21 mouse cellular contexts compared by ENCODE assay signal in genomic region chr11:51453742-51454141, GRCm38 (mm10).
"Had no signal": no experiment of that assay in that cellular context is flagged by ENCODE, and none has a peak within 500 bp of the region (broad histone marks: within the 10 kb centered on the region; RNA-seq: fewer than 3 reads in every experiment).

No protein-coding gene starts in this region.

- H3K4me1 ChIP-seq: liver, embryonic 12.5 days; liver, embryonic 15.5 days had no signal

- H3K9ac ChIP-seq: limb, embryonic 13.5 days; liver, embryonic 12.5 days; liver, embryonic 15.5 days; lung, embryonic 15.5 days; midbrain, embryonic 15.5 days; stomach, embryonic 15.5 days had no signal

- H3K27me3 ChIP-seq: limb, embryonic 13.5 days; lung, embryonic 15.5 days; megakaryocyte, embryonic 14.5 days; midbrain, embryonic 15.5 days; stomach, embryonic 15.5 days had no signal

- ATAC-seq: liver, embryonic 12.5 days; midbrain, embryonic 15.5 days had no signal

- DNase-seq: kidney, adult 9 months; kidney, postnatal 14 days; kidney, postnatal 4 days; layer of hippocampus, adult 9-11 months; liver; lung, adult 18-20 months; lung, postnatal 10 days; lung, postnatal 36 days; right cerebral cortex, postnatal 14 days; right cerebral cortex, postnatal 4 days; thymus, postnatal 25 days had no signal

- H3K9me3 ChIP-seq: limb, embryonic 10.5 days; limb, embryonic 13.5 days; liver, embryonic 12.5 days; liver, embryonic 15.5 days; lung, embryonic 15.5 days; megakaryocyte, embryonic 14.5 days; midbrain, embryonic 15.5 days; stomach, embryonic 15.5 days had no signal

- H3K27ac ChIP-seq: layer of hippocampus, adult 2 months; limb, embryonic 10.5 days; limb, embryonic 13.5 days; liver, embryonic 12.5 days; liver, embryonic 15.5 days; lung, embryonic 15.5 days; midbrain, embryonic 15.5 days; stomach, embryonic 15.5 days had no signal

- H3K36me3 ChIP-seq: limb, embryonic 10.5 days; limb, embryonic 13.5 days; liver, embryonic 12.5 days; liver, embryonic 15.5 days; lung, embryonic 15.5 days; midbrain, embryonic 15.5 days; stomach, embryonic 15.5 days had no signal

- H3K4me3 ChIP-seq: layer of hippocampus, adult 2 months; limb, embryonic 10.5 days; limb, embryonic 13.5 days; liver, embryonic 12.5 days; liver, embryonic 15.5 days; lung, embryonic 15.5 days; megakaryocyte, embryonic 14.5 days; midbrain, embryonic 15.5 days; stomach, embryonic 15.5 days had no signal

- H3K4me2 ChIP-seq: limb, embryonic 13.5 days; liver, embryonic 12.5 days; liver, embryonic 15.5 days; lung, embryonic 15.5 days; midbrain, embryonic 11.5 days; midbrain, embryonic 15.5 days; stomach, embryonic 15.5 days had no signal
